Mouse (Mus musculus): ENCODE measurements at regions not wholly inside any gene's neighbourhood (a gene's known extent, or its start where the extent isn't known, plus 50 kb on each side); places are given as distances from the start of the nearest gene placed in this dataset.

DNA sequence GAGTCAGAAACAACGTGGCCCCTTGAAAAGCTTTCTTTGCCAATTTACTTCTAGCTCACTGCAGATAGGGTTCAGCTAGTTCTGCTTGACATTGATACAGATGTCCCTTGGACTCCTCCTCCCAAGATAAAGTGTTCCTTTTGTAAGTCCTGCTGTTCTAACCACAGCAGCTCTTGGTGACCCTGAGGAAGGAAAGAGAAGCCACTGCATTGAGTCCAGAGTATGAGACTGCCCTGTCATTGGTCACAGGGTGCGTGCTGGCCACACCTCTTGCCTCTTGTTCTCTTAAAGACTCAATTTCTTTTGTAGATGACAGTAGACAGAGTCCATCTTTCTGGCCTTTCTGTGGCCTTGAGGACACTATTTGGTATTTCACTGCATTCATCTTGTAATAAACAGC, 74.7 kb upstream of the Zc3h12c start:
- TF ChIP-seq USF1 (IDR thresholded peaks at IDR 0.05; ENCODE audit: low read depth) (no peak), FOSL1 (IDR thresholded peaks at IDR 0.05; ENCODE audit: insufficient read depth, low read length, poor library complexity, severe bottlenecking) (no peak), CTCF (IDR thresholded peaks at IDR 0.05; ENCODE audit: control insufficient read depth, insufficient read depth, insufficient read length) (no peak), MYOG (IDR thresholded peaks at IDR 0.05; ENCODE audit: control insufficient read depth, extremely low read depth, insufficient read length) (no peak), MYOD1 (IDR thresholded peaks at IDR 0.05; ENCODE audit: control insufficient read depth, insufficient read length, low read depth) (no peak), CEBPB (IDR thresholded peaks at IDR 0.05; ENCODE audit: low read depth) (no peak), MAX (IDR thresholded peaks at IDR 0.05) (no peak)
- Histone ChIP-seq H3K4me3 (ENCODE audit: insufficient read depth, poor library complexity, severe bottlenecking) (no peak overlapping the region), H3K79me3 (ENCODE audit: low read depth) (no peaks in the 10 kb centered on the region), H3K27me3 (ENCODE audit: control insufficient read depth, insufficient read depth, insufficient read length) (no peaks in the 10 kb centered on the region), H3K79me2 (ENCODE audit: control insufficient read depth, insufficient read depth) (no peaks in the 10 kb centered on the region), H3K36me3 (ENCODE audit: control insufficient read depth, insufficient read depth) (no peaks in the 10 kb centered on the region), H3ac (ENCODE audit: control insufficient read depth, insufficient read length, low read depth) (no peak overlapping the region)

DNA sequence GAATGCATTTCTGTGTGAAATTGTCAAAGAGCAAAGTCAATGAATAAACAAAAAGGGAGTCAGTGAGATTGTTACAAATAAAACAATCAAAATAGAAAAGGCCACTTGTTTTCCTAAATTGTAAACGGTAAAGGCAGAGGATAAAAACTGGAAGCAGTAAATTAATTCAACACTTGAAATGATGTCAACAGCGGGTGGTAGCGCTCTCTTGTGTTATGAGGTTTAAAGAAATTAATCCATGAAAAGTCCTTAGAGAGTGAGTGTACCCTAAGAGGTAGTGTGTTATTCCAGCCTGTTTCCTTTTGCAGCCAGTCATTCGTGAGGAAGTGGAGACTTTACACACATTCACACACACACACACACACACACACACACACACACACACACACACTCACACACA, 73.2 kb upstream of the Zc3h12c start:
- TF ChIP-seq CTCF (IDR thresholded peaks at IDR 0.05; ENCODE audit: control insufficient read depth, insufficient read depth, insufficient read length), result no peak
- TF ChIP-seq USF1 (IDR thresholded peaks at IDR 0.05; ENCODE audit: low read depth), result no peak
- no peak for TF ChIP-seq CEBPB (IDR thresholded peaks at IDR 0.05; ENCODE audit: low read depth)
- TF ChIP-seq MAX (IDR thresholded peaks at IDR 0.05), result no peak
- no peak for TF ChIP-seq MYOD1 (IDR thresholded peaks at IDR 0.05; ENCODE audit: control insufficient read depth, insufficient read length, low read depth)
- TF ChIP-seq MYOG (IDR thresholded peaks at IDR 0.05; ENCODE audit: control insufficient read depth, extremely low read depth, insufficient read length), result no peak
- TF ChIP-seq FOSL1 (IDR thresholded peaks at IDR 0.05; ENCODE audit: insufficient read depth, low read length, poor library complexity, severe bottlenecking), result no peak
- Histone ChIP-seq H3K79me3 (ENCODE audit: low read depth) (no peaks in the 10 kb centered on the region), H3K79me2 (ENCODE audit: control insufficient read depth, insufficient read depth) (no peaks in the 10 kb centered on the region), H3K4me3 (ENCODE audit: insufficient read depth, poor library complexity, severe bottlenecking) (no peak overlapping the region), H3ac (ENCODE audit: control insufficient read depth, insufficient read length, low read depth) (no peak overlapping the region), H3K27me3 (ENCODE audit: control insufficient read depth, insufficient read depth, insufficient read length) (no peaks in the 10 kb centered on the region), H3K36me3 (ENCODE audit: control insufficient read depth, insufficient read depth) (no peaks in the 10 kb centered on the region)

DNA sequence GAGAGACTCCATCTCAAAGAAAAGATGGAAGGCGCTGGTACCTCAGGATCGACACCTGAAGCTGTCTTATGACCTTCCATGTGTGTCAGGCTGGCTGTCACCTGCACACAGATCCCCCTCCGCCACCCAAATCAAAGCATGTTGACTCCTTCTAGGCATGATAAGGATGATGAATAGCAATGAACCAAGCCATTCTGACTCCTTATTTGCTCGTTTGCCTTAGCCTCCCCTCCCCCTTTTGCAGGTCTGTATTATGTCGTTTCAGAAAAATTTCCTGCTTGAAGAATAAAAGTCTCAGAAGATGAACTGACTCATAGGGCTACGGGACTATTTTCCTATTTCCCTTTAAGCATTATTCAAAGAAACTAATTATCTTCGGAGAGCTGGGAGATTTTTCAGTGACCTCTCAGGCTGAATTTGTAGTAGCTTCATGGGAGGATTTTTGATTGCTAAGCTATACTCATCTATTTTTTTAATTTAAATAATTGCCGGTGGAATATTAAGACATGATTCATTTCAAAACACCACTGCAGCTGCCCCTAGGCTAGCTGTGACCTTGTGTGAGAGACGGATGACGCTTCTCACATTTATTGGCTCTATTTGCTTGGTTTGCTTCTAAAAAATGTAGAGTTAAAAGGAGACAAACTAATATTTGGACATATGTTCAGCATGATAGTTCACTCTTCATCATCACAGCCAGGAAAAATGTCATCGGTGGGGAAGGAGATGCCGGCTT, 72.4 kb upstream of the Zc3h12c start:
- Histone ChIP-seq H3K79me3 (ENCODE audit: low read depth) (no peaks in the 10 kb centered on the region), H3K79me2 (ENCODE audit: control insufficient read depth, insufficient read depth) (no peaks in the 10 kb centered on the region), H3K27me3 (ENCODE audit: control insufficient read depth, insufficient read depth, insufficient read length) (no peaks in the 10 kb centered on the region), H3ac (ENCODE audit: control insufficient read depth, insufficient read length, low read depth) (no peak overlapping the region), H3K36me3 (ENCODE audit: control insufficient read depth, insufficient read depth) (no peaks in the 10 kb centered on the region), H3K4me3 (ENCODE audit: insufficient read depth, poor library complexity, severe bottlenecking) (no peak overlapping the region)
- TF ChIP-seq CEBPB (IDR thresholded peaks at IDR 0.05; ENCODE audit: low read depth) (no peak), MAX (IDR thresholded peaks at IDR 0.05) (no peak), CTCF (IDR thresholded peaks at IDR 0.05; ENCODE audit: control insufficient read depth, insufficient read depth, insufficient read length) (no peak), MYOD1 (IDR thresholded peaks at IDR 0.05; ENCODE audit: control insufficient read depth, insufficient read length, low read depth) (no peak), MYOG (IDR thresholded peaks at IDR 0.05; ENCODE audit: control insufficient read depth, extremely low read depth, insufficient read length) (no peak), FOSL1 (IDR thresholded peaks at IDR 0.05; ENCODE audit: insufficient read depth, low read length, poor library complexity, severe bottlenecking) (no peak), USF1 (IDR thresholded peaks at IDR 0.05; ENCODE audit: low read depth) (no peak)

DNA sequence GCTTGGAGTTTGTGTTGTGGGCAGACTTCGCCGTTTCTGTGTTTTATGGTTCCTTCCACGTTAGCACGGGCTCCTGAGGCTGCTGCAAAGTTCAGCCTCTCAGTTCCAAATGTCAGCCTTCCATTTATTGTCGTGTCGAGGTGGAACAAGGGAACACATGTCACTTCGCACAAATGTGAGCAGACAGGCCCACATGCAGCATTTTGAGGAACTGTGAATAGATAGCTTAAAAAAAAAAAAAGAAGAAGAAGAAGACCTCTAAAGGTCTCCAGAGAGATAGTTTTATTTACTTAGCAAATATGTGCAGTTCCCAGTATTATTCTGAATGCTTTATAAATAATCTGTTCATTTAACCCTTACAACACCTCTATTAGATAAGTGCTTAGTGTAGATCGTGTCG, 66.4 kb upstream of the Zc3h12c start:
- Histone ChIP-seq H3ac (ENCODE audit: control insufficient read depth, insufficient read length, low read depth) (no peak overlapping the region), H3K4me3 (ENCODE audit: insufficient read depth, poor library complexity, severe bottlenecking) (no peak overlapping the region)
- TF ChIP-seq MYOD1 (IDR thresholded peaks at IDR 0.05; ENCODE audit: control insufficient read depth, insufficient read length, low read depth), result no peak

DNA sequence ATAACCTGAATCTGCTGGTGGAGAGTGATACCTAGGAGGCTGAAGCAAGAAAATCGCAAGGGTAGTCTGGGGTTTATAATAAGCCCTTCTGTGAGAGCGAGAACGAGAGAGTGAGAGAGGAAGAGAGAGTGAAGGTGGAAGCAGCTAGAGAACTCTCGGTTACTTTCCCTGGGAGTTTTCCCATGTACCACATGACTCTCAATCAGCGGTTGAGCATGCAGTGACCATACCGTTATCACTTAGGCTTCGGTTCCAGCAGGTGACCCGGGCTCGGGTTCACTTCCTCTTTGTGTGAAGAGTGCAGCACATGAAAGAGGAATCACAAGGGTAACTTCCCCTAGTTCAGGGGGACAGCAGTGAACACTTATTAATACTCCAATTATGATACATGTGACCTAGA, 61.2 kb upstream of the Zc3h12c start:
- H3K79me3 ChIP-seq (ENCODE audit: low read depth), result no peaks in the 10 kb centered on the region
- TF ChIP-seq USF1 (IDR thresholded peaks at IDR 0.05; ENCODE audit: low read depth) (no peak), CEBPB (IDR thresholded peaks at IDR 0.05; ENCODE audit: low read depth) (no peak), MYOD1 (IDR thresholded peaks at IDR 0.05; ENCODE audit: control insufficient read depth, insufficient read length, low read depth) (no peak)
- no peak overlapping the region for H3K4me3 ChIP-seq (ENCODE audit: insufficient read depth, poor library complexity, severe bottlenecking)
- H3K79me2 ChIP-seq (ENCODE audit: control insufficient read depth, insufficient read depth), result no peaks in the 10 kb centered on the region
- H3K27me3 ChIP-seq (ENCODE audit: control insufficient read depth, insufficient read depth, insufficient read length), result no peaks in the 10 kb centered on the region
- no peak overlapping the region for H3ac ChIP-seq (ENCODE audit: control insufficient read depth, insufficient read length, low read depth)
- no peaks in the 10 kb centered on the region for H3K36me3 ChIP-seq (ENCODE audit: control insufficient read depth, insufficient read depth)

More for the DNA sequence above, 66.4 kb upstream of the Zc3h12c start:
- Histone ChIP-seq H3K79me3 (ENCODE audit: low read depth) (no peaks in the 10 kb centered on the region), H3K79me2 (ENCODE audit: control insufficient read depth, insufficient read depth) (no peaks in the 10 kb centered on the region), H3K27me3 (ENCODE audit: control insufficient read depth, insufficient read depth, insufficient read length) (no peaks in the 10 kb centered on the region), H3K36me3 (ENCODE audit: control insufficient read depth, insufficient read depth) (no peaks in the 10 kb centered on the region)

DNA sequence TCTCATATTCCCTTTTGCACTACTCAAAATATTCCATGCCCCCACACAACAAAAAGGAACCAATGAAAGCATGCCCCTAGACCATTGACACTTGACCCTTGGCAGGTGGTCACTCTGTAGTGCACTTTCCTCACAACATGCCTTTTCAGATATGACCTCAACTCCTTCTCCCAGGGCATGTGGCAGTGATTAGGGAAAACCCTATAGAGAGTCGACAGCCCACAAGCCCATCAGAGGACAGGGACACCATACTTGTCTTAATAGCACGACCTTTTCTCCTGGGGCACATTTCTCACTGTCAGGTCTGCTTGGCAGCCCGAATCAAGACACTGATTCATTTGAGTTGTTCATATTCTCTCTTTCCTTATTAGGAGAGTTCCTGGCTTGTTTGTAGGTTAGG, 57.3 kb upstream of the Zc3h12c start:
- no peaks in the 10 kb centered on the region for H3K79me3 ChIP-seq (ENCODE audit: low read depth)
- no peaks in the 10 kb centered on the region for H3K27me3 ChIP-seq (ENCODE audit: control insufficient read depth, insufficient read depth, insufficient read length)
- no peak overlapping the region for H3ac ChIP-seq (ENCODE audit: control insufficient read depth, insufficient read length, low read depth)
- no peaks in the 10 kb centered on the region for H3K79me2 ChIP-seq (ENCODE audit: control insufficient read depth, insufficient read depth)
- no peak for TF ChIP-seq USF1 (IDR thresholded peaks at IDR 0.05; ENCODE audit: low read depth)
- no peak for TF ChIP-seq CEBPB (IDR thresholded peaks at IDR 0.05; ENCODE audit: low read depth)
- no peak for TF ChIP-seq CTCF (IDR thresholded peaks at IDR 0.05; ENCODE audit: control insufficient read depth, insufficient read depth, insufficient read length)
- no peak for TF ChIP-seq MYOG (IDR thresholded peaks at IDR 0.05; ENCODE audit: control insufficient read depth, extremely low read depth, insufficient read length)
- no peak for TF ChIP-seq MYOD1 (IDR thresholded peaks at IDR 0.05; ENCODE audit: control insufficient read depth, insufficient read length, low read depth)
- no peak for TF ChIP-seq MAX (IDR thresholded peaks at IDR 0.05)
- no peak for TF ChIP-seq FOSL1 (IDR thresholded peaks at IDR 0.05; ENCODE audit: insufficient read depth, low read length, poor library complexity, severe bottlenecking)
- no peak overlapping the region for H3K4me3 ChIP-seq (ENCODE audit: insufficient read depth, poor library complexity, severe bottlenecking)
- H3K36me3 ChIP-seq (ENCODE audit: control insufficient read depth, insufficient read depth), result no peaks in the 10 kb centered on the region

All from C2C12 (cell line).